Mouse (Mus musculus): ENCODE data around the gene Gmcl1. TPM values are rescaled to one million over a fixed set of nuclear protein-coding genes. Genes with fewer than 3 reads are reported as not detected.

The Gmcl1 gene
- total RNA-seq, 2 experiments from 2014 or later: 9.1 to 11.3 TPM

DNA sequence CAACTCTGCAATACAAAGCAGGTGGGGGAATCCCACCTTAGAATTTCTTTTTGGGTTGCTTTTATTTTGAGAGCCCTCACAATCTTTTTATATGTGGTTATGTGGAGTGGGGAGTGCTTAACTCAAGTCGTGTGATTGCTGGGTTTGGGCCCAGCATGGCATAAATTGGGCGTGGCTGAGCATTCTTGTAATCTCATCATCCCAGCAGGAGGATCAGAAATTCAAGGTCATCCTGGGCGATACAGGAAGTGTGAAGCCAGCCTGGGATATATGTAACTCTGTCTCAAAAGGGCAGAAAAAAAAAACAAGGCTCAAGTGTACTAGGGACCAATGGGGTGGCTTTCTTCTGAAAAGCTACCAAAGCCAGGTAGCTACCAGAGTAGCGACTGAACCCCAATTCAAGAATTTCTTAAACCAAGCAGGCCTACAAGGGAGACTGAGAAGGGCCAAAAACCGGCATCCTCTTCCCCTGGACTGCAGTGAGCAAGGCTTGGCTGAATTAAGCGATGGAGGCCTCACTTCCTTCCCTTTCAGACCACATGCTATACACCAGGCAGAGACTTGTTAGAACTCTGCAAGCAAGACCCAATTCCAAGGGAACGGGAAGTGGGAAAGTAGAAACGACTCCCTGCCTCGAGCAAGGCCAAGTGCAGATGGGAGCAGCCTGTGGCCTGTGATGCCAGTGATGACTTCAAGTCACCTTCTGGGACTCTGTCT lies 72.9 kb downstream of the Gmcl1 start:
- DNase-seq: no peak

DNA sequence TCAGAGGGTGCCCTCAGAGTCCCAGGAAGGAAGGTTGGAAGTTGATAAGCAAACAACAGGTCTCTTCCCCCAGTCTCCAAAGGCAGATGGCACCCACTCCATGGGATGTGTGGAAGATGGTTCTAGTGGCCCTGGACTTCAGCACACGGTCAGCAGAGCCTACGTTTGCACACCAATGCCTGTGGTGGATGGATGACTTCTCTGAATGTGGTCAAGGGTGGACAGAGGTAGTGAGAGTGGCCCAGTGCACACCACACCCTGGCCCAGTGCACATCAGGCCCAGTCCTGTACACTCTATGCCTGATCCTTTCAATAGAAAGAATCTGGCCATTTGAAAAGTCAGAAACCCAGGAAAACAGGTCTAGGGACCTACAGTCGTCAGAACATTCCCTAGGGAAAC lies 74.7 kb downstream of the Gmcl1 start:
- no peak for DNase-seq

DNA sequence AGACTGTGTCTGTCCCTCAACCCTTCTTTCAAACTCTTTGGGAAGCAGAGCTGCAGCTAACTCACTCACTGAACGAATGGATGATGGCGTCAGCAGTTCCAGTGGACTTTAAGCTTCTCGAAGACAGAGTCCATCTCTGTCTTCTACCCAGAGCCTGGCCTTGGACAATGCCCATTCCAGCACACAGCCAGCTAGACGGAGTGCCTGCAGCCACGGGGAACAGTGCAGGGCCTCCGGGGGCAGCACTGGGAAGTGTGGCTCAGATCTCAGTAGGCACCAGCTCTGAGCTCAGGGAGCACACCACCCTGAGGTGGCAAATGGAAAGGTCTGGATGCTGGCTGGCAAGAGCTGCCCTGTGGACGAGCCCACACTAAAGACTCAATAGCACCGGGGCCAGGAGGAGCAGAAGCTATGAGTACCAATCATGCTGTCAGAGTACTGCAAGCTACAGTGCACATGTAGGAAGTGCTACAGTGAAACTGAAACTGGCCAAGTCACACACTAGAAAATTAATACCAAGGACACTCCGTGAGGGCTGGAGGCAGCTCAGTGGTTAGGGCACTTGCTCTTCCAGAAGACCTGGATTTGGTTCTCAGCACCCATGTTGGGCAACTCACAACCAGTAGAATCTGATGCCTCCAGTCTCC lies 78.8 kb downstream of the Gmcl1 start:
- DNase-seq: no peak

DNA sequence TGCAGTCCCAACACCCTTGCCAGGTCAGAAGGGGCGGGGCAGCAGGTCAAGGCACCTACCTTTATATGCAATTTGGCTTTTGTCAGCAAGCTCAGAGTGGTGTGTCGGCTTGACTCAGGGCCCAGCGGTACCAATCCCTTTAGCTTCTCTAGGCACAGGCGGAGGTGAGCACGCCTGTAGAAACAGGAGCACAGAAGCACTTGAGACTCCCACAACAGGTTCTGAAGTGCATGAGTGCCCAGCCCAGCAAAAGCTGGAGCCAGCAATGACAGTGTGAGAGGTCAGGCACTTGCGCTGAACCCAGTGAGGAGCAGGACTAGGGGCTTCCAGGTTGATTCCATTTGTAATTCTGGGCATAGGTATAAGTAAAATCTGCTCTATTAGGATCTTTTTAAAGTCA lies 80.2 kb downstream of the Gmcl1 start:
- DNase-seq: no peak

GRCm38 (mm10) chr6:86646143-86646542 lies 87.0 kb downstream of the Gmcl1 start:
- DNase-seq: no peak

DNA sequence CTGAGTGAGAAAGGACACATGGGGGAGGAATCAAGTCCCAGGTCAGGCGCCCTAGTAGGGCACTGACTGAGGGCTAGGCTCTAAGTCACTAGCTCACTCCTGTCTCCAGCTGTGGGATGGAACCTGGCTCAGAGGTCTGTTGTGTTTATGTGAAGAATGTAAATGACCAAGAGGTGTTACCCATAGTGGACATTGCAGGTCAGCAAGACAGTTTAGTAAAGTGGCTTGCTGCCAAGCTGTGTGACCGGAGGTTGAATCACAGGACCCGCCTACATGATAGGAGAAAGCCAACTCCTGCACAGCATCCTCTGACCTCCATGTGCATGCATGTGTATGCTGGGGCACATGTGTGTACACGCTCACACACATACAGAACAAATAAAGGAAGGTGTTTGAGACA lies 87.6 kb downstream of the Gmcl1 start:
- DNase-seq: no peak

DNA sequence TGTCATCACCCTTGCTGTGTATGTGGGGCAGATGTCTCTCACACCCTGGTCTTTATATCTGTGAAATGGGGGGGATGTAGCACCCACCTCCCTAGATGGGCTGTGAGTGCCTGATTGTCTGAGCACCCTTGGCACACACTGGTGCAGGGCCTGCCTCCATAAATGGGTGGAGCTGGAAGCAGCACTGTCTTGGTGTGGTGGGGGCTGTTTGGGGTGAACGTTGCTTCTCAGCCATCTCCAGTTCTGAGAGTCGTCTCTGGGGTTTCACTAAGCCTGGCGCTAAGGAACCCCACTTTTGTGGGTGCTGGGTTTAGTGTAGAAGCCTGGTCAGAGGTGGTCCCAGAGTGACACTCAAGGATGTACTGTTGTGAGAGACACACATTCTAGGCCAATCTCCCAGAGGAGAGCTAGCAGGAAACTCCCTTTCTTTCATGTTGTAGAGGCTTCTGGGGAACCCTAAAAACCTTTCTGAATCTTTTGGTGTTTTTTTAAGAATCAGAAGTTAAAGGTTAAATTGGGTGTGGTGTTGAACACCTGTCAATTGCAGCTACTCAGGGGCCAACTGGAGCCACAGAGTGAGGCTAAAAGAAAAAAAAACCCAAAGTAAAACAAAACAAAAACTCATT lies 88.3 kb downstream of the Gmcl1 start:
- no peak for DNase-seq

Other genes with a start within 250 kb of the Gmcl1 start
- gene Pcbp1, start 207.1 kb downstream of the Gmcl1 start, total RNA-seq (2021): 100 to 1,000 TPM; 227 to 230 TPM
- under 1 TPM; 0.27 to 0.33 TPM for gene Asprv1, start 105.2 kb downstream of the Gmcl1 start, total RNA-seq (2021)
- 1 to 10 TPM; 4.0 to 4.3 TPM for gene Mxd1, start 64.2 kb downstream of the Gmcl1 start, total RNA-seq (2021)
- gene Snrnp27, start 48.9 kb downstream of the Gmcl1 start, total RNA-seq (2021): 10 to 100 TPM; 44.7 to 47.0 TPM
- gene Anxa4, start 60.2 kb upstream of the Gmcl1 start, total RNA-seq (2021): 10 to 100 TPM; 36.4 to 36.5 TPM
- 100 to 1,000 TPM in 1 of 2 experiments, 10 to 100 TPM in 1; 99.0 to 109 TPM for gene Aak1, start 116.1 kb upstream of the Gmcl1 start, total RNA-seq (2021)

Data from heart, postnatal 4 days (tissue).